8 mouse cellular contexts compared by ENCODE assay signal in genomic region chrX:52651975-52652374, GRCm38 (mm10). TPM values are rescaled to one million over a fixed set of nuclear protein-coding genes. Genes with fewer than 3 reads are reported as not detected.
DNase-seq lines count a peak whose midpoint lies in the region; ATAC-seq and TF ChIP-seq lines count a peak whose summit lies in the region.

No protein-coding gene starts in this region.

- peak overlapping the region; percentile 86 for H3K27ac ChIP-seq in forebrain, embryonic 10.5 days
- H3K27ac ChIP-seq in lung, embryonic 15.5 days: peak overlapping the region; percentile 75
- H3K27ac ChIP-seq in small intestine, adult 2 months (ENCODE audit: insufficient read depth, low read depth, low read length): no peak overlapping the region

- H3K9me3 ChIP-seq in forebrain, embryonic 10.5 days: no peaks in the 10 kb centered on the region
- no peaks in the 10 kb centered on the region for H3K9me3 ChIP-seq in lung, embryonic 15.5 days

- peak; percentile 65; the same call in 1 of the 2 replicates for ATAC-seq in lung, embryonic 15.5 days (ENCODE audit: borderline replicate concordance, extremely low read depth, low FRiP score, low TSS enrichment)
- ATAC-seq in megakaryocyte-erythroid progenitor cell, adult 5-6 weeks (replicated peaks; ENCODE audit: low FRiP score, low TSS enrichment, poor library complexity, severe bottlenecking): no peak

- no peak overlapping the region for H3K4me3 ChIP-seq in forebrain, embryonic 10.5 days
- no peak overlapping the region for H3K4me3 ChIP-seq in lung, embryonic 15.5 days
- no peak overlapping the region for H3K4me3 ChIP-seq in small intestine, adult 2 months (ENCODE audit: low read depth, low read length)

- TF ChIP-seq POLR2A in small intestine, adult 2 months (IDR thresholded peaks at IDR 0.05; ENCODE audit: low read depth, low read length): no peak

- H3K9ac ChIP-seq in lung, embryonic 15.5 days: no peak overlapping the region

- H3K36me3 ChIP-seq in forebrain, embryonic 10.5 days (replicated peaks): no peaks in the 10 kb centered on the region
- H3K36me3 ChIP-seq in lung, embryonic 15.5 days: no peaks in the 10 kb centered on the region
- H3K36me3 ChIP-seq in small intestine, adult 2 months (ENCODE audit: control insufficient read depth, insufficient read depth, low read length): no peaks in the 10 kb centered on the region

- H3K27me3 ChIP-seq in forebrain, embryonic 10.5 days (ENCODE audit: poor library complexity, severe bottlenecking): peaks cover 24% of the 10 kb centered on the region
- H3K27me3 ChIP-seq in lung, embryonic 15.5 days: no peaks in the 10 kb centered on the region
- H3K27me3 ChIP-seq in small intestine, adult 2 months (ENCODE audit: control insufficient read depth, insufficient read depth, low read length): no peaks in the 10 kb centered on the region

- 0 out of 2 replicates have a peak overlapping the region, but pooled peaks have one; percentile 13 for H3K4me2 ChIP-seq in lung, embryonic 15.5 days

- WGBS in forebrain, embryonic 10.5 days: 21% methylated on average over 10 of the region's 10 CpGs
- 30% methylated on average over 10 of the region's 10 CpGs for whole genome bisulfite sequencing in large intestine, adult 2 months
- WGBS in lung, embryonic 15.5 days: 27% methylated on average over 10 of the region's 10 CpGs
- 20% methylated on average over 10 of the region's 10 CpGs for WGBS in small intestine, adult 2 months

- H3K4me1 ChIP-seq in forebrain, embryonic 10.5 days: peaks cover 30% of the 10 kb centered on the region
- H3K4me1 ChIP-seq in lung, embryonic 15.5 days: peaks cover 17% of the 10 kb centered on the region; the same call in 1 of the 2 replicates
- H3K4me1 ChIP-seq in small intestine, adult 2 months (ENCODE audit: control insufficient read depth, insufficient read depth, insufficient read length, low read length): no peaks in the 10 kb centered on the region

- 0 out of 2 replicates have a peak, but pooled peaks have one; percentile 21 for TF ChIP-seq CTCF in small intestine, adult 2 months (IDR thresholded peaks at IDR 0.05; ENCODE audit: extremely low read depth, insufficient read length, insufficient replicate concordance, low read depth, low read length)

- peak; percentile 24 for DNase-seq in thymus, postnatal 0 days (ENCODE audit: low spot score)
- DNase-seq in thymus, adult 18-20 months: no peak
- DNase-seq in forebrain, embryonic 10.5 days (ENCODE audit: extremely low spot score, low spot score): peak; percentile 50
- DNase-seq in heart, postnatal 4 days: peak; percentile 59
- DNase-seq in large intestine, adult 2 months (ENCODE audit: low read depth, low spot score): peak; percentile 8

RNA-seq across cellular contexts. Expression of gene Gpc3, which starts 38.2 kb away (rescaled TPM):
- 19.6 and 22.8 TPM in 2 replicates for polyA plus RNA-seq in thymus, postnatal 0 days (2015; fragmentation: Nextera tagmentation; extraction: Ambion mirVana)
- 229 and 246 TPM in 2 replicates for polyA plus RNA-seq in forebrain, embryonic 10.5 days (2016; fragmentation: Nextera tagmentation; extraction: Ambion mirVana)
- total RNA-seq in heart, postnatal 4 days (2021): 10 to 100 TPM; 76.0 to 79.7 TPM
- polyA plus RNA-seq in large intestine, adult 2 months (2012; rRNA removed): 3.0 and 7.4 TPM in 2 replicates
- polyA plus RNA-seq in lung, embryonic 15.5 days (2015; fragmentation: Nextera tagmentation; extraction: Ambion mirVana): 436 and 445 TPM in 2 replicates
- 1.6 and 2.9 TPM in 2 replicates for polyA plus RNA-seq in small intestine, adult 2 months (2012; rRNA removed)
- total RNA-seq in megakaryocyte-erythroid progenitor cell, adult 5-6 weeks (2014; fragmentation: Nextera tagmentation): not detected in 2 replicates
- not detected in 2 replicates for total RNA-seq in megakaryocyte-erythroid progenitor cell, adult 5-6 weeks (2017)

Comparison
In these comparisons a context has a peak if more than half of its experiments do, and no peak if none do; other contexts are left out.
1. DNase-seq: peak in thymus, postnatal 0 days (single experiment), forebrain, embryonic 10.5 days (single experiment), heart, postnatal 4 days (single experiment) and large intestine, adult 2 months (single experiment); none in thymus, adult 18-20 months (0 of 2).